Mouse (Mus musculus): Measurements from ENCODE around the gene Atf7ip.

Atf7ip gene

GRCm38 (mm10) chr6:136522658-136523057 lies 16.7 kb downstream of the Atf7ip start:
- peak; percentile 29 for DNase-seq (ENCODE audit: low read depth, low spot score)

GRCm38 (mm10) chr6:136524751-136525150 lies 18.8 kb downstream of the Atf7ip start:
- DNase-seq (ENCODE audit: low read depth, low spot score) = peak; percentile 54

- no peak for DNase-seq (ENCODE audit: low read depth, low spot score)
These were observed 19.6 kb downstream of the Atf7ip start for GRCm38 (mm10) chr6:136525567-136525966.

GRCm38 (mm10) chr6:136529156-136529555 lies 23.2 kb downstream of the Atf7ip start:
- DNase-seq (ENCODE audit: low read depth, low spot score) = no peak

GRCm38 (mm10) chr6:136531792-136532230 lies 25.8 kb downstream of the Atf7ip start:
- peak; percentile 76 for DNase-seq (ENCODE audit: low read depth, low spot score)

- peak; percentile 45 for DNase-seq (ENCODE audit: low read depth, low spot score)
These were observed 26.7 kb downstream of the Atf7ip start for GRCm38 (mm10) chr6:136532535-136533291.

- no peak for DNase-seq (ENCODE audit: low read depth, low spot score)
These were observed 27.8 kb downstream of the Atf7ip start for GRCm38 (mm10) chr6:136533804-136534203.

- no peak for DNase-seq (ENCODE audit: low read depth, low spot score)
These were observed 28.5 kb downstream of the Atf7ip start for GRCm38 (mm10) chr6:136534444-136534843.

- DNase-seq (ENCODE audit: low read depth, low spot score) = no peak
These were observed 29.2 kb downstream of the Atf7ip start for GRCm38 (mm10) chr6:136535176-136535575.

- no peak for DNase-seq (ENCODE audit: low read depth, low spot score)
These were observed 30.2 kb downstream of the Atf7ip start for GRCm38 (mm10) chr6:136536121-136536520.

- no peak for DNase-seq (ENCODE audit: low read depth, low spot score)
These were observed 35.4 kb downstream of the Atf7ip start for GRCm38 (mm10) chr6:136541350-136541749.

- no peak for DNase-seq (ENCODE audit: low read depth, low spot score)
These were observed 36.1 kb downstream of the Atf7ip start for GRCm38 (mm10) chr6:136542105-136542504.

- DNase-seq (ENCODE audit: low read depth, low spot score) = no peak
These were observed 37.2 kb downstream of the Atf7ip start for GRCm38 (mm10) chr6:136543164-136543563.

GRCm38 (mm10) chr6:136545284-136545870 lies 39.4 kb downstream of the Atf7ip start:
- DNase-seq (ENCODE audit: low read depth, low spot score) = no peak

GRCm38 (mm10) chr6:136546286-136546685 lies 40.3 kb downstream of the Atf7ip start:
- DNase-seq (ENCODE audit: low read depth, low spot score) = peak; percentile 29

- peak; percentile 56 for DNase-seq (ENCODE audit: low read depth, low spot score)
These were observed 41.0 kb downstream of the Atf7ip start for GRCm38 (mm10) chr6:136546987-136547386.

- peak; percentile 48 for DNase-seq (ENCODE audit: low read depth, low spot score)
These were observed 42.2 kb downstream of the Atf7ip start for GRCm38 (mm10) chr6:136548041-136548770.

- DNase-seq (ENCODE audit: low read depth, low spot score) = no peak
These were observed 42.8 kb downstream of the Atf7ip start for GRCm38 (mm10) chr6:136548796-136549195.

- DNase-seq (ENCODE audit: low read depth, low spot score) = peak; percentile 30
These were observed 43.6 kb downstream of the Atf7ip start for GRCm38 (mm10) chr6:136549606-136550005.

- peak; percentile 67 for DNase-seq (ENCODE audit: low read depth, low spot score)
These were observed 44.8 kb downstream of the Atf7ip start for GRCm38 (mm10) chr6:136550596-136551304.

GRCm38 (mm10) chr6:136551550-136552109 lies 45.7 kb downstream of the Atf7ip start:
- no peak for DNase-seq (ENCODE audit: low read depth, low spot score)
